Mouse (Mus musculus) intestine, postnatal 0 days (tissue): Measurements from ENCODE around the gene Ifitm10. TPM values are rescaled to one million over a fixed set of nuclear protein-coding genes. Genes with fewer than 3 reads are reported as not detected.

Experiments used
- ATAC-seq: fragments of 200-750 bp; cut with Nextera tagmentation; 2 replicates; pipeline ENCODE4 v1.8.0; 2017; ENCODE audit warnings: mild to moderate bottlenecking, moderate TSS enrichment, moderate library complexity
- H3K27ac ChIP-seq: fragments of 300-500 bp; sonication (generic); 2 replicates; pipeline ENCODE4 v1.5.1; 2014; ENCODE audit warnings: mild to moderate bottlenecking, low read depth, low read length, moderate library complexity
- H3K27me3 ChIP-seq: fragments of 300-500 bp; sonication (generic); replicated peaks from 2 replicates; pipeline ENCODE4 v1.6.1; 2014; ENCODE audit warnings: low read length, mixed read lengths; ENCODE audit not compliant: control insufficient read depth, insufficient read depth
- H3K36me3 ChIP-seq: fragments of 300-500 bp; sonication (generic); 2 replicates; pipeline ENCODE4 v1.6.1; 2014; ENCODE audit warnings: mild to moderate bottlenecking, moderate library complexity; ENCODE audit not compliant: control insufficient read depth, insufficient read depth
- H3K4me1 ChIP-seq: fragments of 300-500 bp; sonication (generic); replicated peaks from 2 replicates; pipeline ENCODE4 v1.6.1; 2014; ENCODE audit warnings: antibody characterized with exemption, low read length, mixed read lengths; ENCODE audit not compliant: control insufficient read depth, insufficient read depth
- H3K4me2 ChIP-seq: fragments of 300-500 bp; sonication (generic); replicated peaks from 2 replicates; pipeline ENCODE4 v1.6.1; 2014; ENCODE audit warnings: low read depth, mild to moderate bottlenecking, moderate library complexity
- H3K4me3 ChIP-seq: fragments of 300-500 bp; sonication (generic); 2 replicates; pipeline ENCODE4 v1.5.1; 2014; ENCODE audit warnings: low read depth, low read length
- H3K9ac ChIP-seq: fragments of 300-500 bp; sonication (generic); 2 replicates; pipeline ENCODE4 v1.6.1; 2014; ENCODE audit warnings: mild to moderate bottlenecking, low read depth, low read length
- H3K9me3 ChIP-seq: fragments of 300-500 bp; sonication (generic); 2 replicates; pipeline ENCODE4 v1.6.1; 2016; ENCODE audit warnings: mixed run types; ENCODE audit not compliant: control insufficient read depth
- CTCF ChIP-seq: sonication (generic); IDR thresholded peaks from 2 replicates; pipeline ENCODE4 v1.5.1; 2016; ENCODE audit warnings: low read depth, mild to moderate bottlenecking, control low read depth, antibody characterized with exemption, moderate library complexity
- whole genome bisulfite sequencing: fragments of 180-500 bp; shearing (Covaris S2); extraction: QIAGEN DNeasy Blood & Tissue Kit; methylation state at CpG from one replicate; pipeline ENCODE4 v1.1.7; 2014; 5-methylcytosine and 5-hydroxymethylcytosine counted together
- polyA plus RNA-seq: library from polyadenylated mRNA; unstranded; fragments of >200 nt; fragmentation: Nextera tagmentation; extraction: Ambion mirVana; gene quantifications from 2 replicates; pipeline ENCODE4 v1.2.1, GENCODE M21; 2015

Gene Ifitm10
- polyA plus RNA-seq, 1 experiment from 2014 or later, result 1.6 TPM

DNA sequence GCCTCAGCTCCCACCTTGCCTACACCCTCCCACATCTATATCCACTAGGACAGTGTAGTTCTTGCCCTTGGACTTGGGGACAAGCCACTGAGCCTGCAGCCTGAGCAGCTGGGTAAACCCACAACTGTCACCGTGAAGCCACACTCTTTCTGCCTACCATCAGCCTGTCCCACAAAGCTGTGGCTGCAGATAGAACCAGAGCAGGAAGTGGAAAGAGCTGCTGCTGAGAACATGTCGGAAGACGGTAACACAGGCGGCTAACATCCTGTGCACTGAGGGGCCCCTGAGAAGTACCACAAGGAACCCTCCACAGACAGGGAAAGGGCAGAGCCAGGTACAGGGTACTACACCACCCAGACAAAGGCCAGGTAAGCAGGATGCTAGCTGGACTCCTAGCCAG is 7.6 kb upstream of the Ifitm10 start:
- 86% methylated on average over 4 of the region's 4 CpGs for whole genome bisulfite sequencing
- ATAC-seq, result no peak

DNA sequence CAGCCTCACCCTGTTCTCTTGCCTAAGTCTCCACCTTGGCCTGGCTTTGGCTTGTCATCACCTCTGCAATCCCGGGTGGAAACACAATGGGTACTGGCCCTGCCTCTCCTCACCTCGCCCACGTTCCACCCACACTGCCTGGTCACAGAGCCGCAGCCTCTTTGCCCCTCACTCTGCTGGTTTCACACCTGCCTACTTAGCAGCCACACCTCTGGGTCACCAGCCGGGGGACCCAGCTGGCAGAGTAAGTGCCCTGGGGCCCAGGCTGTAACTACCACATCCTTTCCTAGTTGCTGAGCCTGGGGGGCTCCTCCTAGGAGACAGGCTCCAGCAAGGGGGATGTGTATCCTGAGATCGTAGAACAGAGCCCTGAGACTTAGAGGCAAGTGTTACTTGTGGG is 5.6 kb upstream of the Ifitm10 start:
- H3K9me3 ChIP-seq, result no peaks in the 10 kb centered on the region
- ATAC-seq, result no peak
- H3K4me3 ChIP-seq, result no peak overlapping the region
- H3K27me3 ChIP-seq, result no peaks in the 10 kb centered on the region
- WGBS, result 81% methylated on average over 6 of the region's 6 CpGs
- H3K4me2 ChIP-seq, result no peak overlapping the region
- no peaks in the 10 kb centered on the region for H3K4me1 ChIP-seq
- H3K27ac ChIP-seq, result no peak overlapping the region
- TF ChIP-seq CTCF, result no peak
- no peak overlapping the region for H3K9ac ChIP-seq
- peaks cover 86% of the 10 kb centered on the region for H3K36me3 ChIP-seq

More for the DNA sequence above, 7.6 kb upstream of the Ifitm10 start:
- no peak overlapping the region for H3K9ac ChIP-seq
- no peak overlapping the region for H3K4me2 ChIP-seq
- H3K27me3 ChIP-seq, result no peaks in the 10 kb centered on the region
- no peaks in the 10 kb centered on the region for H3K9me3 ChIP-seq
- TF ChIP-seq CTCF, result no peak
- H3K27ac ChIP-seq, result peak overlapping the region; percentile 28; the same call in 1 of the 2 replicates
- H3K4me3 ChIP-seq, result no peak overlapping the region
- H3K36me3 ChIP-seq, result peaks cover 93% of the 10 kb centered on the region
- H3K4me1 ChIP-seq, result peaks cover 4% of the 10 kb centered on the region; the same call in 1 of the 2 replicates

DNA sequence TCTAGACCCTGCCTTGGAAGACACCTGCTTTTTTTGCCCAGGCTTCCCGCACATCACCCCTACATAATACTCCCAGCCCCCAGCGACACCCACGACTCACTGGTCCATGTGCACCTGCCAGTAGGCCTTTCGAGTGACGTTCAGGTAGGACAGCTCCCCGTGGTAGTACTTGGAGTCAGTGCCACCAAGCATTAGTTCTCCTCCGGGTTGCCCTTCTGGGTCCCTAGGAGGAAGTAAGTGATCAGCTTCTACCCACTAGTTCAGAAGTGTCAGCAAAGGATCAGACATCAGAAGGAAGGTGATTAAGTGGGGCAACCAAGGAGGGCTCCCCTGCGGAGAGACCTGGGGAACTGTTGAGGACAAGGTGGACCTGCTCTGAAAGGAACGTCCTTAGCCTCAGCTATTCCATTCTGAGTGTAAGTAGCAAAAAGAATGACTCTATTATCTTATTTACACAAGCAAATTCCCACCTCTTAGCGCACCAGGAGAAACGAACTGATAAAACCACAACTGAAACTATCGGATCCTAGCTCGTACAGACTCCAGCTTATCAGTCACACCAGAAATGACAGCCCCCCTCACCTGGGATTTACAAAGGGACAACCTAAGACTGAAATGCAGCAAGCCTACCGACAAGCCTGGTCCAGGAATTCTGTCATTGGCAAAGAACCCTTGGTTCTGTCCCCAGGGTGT is 3.8 kb upstream of the Ifitm10 start:
- peaks cover 68% of the 10 kb centered on the region for H3K36me3 ChIP-seq
- no peaks in the 10 kb centered on the region for H3K9me3 ChIP-seq
- TF ChIP-seq CTCF, result no peak
- H3K4me3 ChIP-seq, result no peak overlapping the region
- no peak overlapping the region for H3K9ac ChIP-seq
- no peaks in the 10 kb centered on the region for H3K4me1 ChIP-seq
- 61% methylated on average over 14 of the region's 14 CpGs for WGBS
- no peak overlapping the region for H3K27ac ChIP-seq
- no peak overlapping the region for H3K4me2 ChIP-seq
- peaks cover 9% of the 10 kb centered on the region for H3K27me3 ChIP-seq
- no peak for ATAC-seq

DNA sequence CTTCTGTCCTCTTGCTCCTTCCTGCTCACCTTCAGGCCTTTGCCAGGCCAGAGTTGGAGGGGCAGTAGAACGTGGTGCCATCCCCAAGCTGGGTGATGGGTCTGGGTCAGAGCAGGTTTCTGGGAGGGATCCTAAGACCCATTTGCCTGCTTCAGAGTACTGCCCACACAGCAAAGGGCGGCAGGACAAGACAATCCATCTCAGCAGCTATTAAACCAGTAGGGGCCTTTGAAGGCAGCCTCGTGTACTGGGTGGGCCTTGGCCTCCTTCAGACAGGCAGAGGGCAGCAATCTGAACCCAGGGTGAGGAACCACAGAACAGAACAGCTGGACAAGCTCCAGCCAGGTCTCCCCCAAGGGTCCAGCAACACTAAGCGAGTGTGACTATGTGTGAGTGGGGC is 2.5 kb upstream of the Ifitm10 start:
- no peak for ATAC-seq
- no peak overlapping the region for H3K4me2 ChIP-seq
- H3K9me3 ChIP-seq, result no peaks in the 10 kb centered on the region
- H3K36me3 ChIP-seq, result peaks cover 55% of the 10 kb centered on the region
- WGBS, result 80% methylated on average over 4 of the region's 4 CpGs
- no peaks in the 10 kb centered on the region for H3K4me1 ChIP-seq
- no peak overlapping the region for H3K9ac ChIP-seq
- H3K27ac ChIP-seq, result no peak overlapping the region
- no peak for TF ChIP-seq CTCF
- H3K27me3 ChIP-seq, result peaks cover 22% of the 10 kb centered on the region
- H3K4me3 ChIP-seq, result no peak overlapping the region

DNA sequence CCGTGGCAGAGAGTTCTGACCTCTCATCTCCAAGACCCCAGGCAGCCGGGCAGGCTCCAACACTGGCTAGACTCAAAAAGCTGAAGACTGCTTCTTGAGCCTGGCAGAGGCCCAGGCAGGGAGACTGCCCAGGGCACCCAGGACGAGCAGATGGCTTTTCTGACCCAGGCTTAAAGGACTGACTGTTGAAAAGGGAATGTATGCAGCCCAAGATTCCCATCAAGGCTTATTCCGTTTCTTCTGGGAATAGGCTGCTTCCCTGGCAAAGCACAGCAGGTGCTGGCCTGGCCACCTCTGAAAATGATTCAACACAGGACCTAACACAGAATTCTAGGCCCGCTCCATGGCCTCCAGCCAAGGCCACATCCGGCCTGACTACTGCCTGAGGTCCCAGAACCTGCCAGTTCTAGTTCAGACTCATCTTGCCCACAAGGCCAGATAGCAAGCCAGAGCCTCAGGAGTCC is 1.7 kb upstream of the Ifitm10 start:
- no peak overlapping the region for H3K4me2 ChIP-seq
- no peak for TF ChIP-seq CTCF
- ATAC-seq, result no peak
- no peak overlapping the region for H3K9ac ChIP-seq
- H3K27me3 ChIP-seq, result peaks cover 29% of the 10 kb centered on the region
- H3K4me1 ChIP-seq, result no peaks in the 10 kb centered on the region
- 81% methylated on average over 6 of the region's 6 CpGs for WGBS
- no peak overlapping the region for H3K4me3 ChIP-seq
- peaks cover 47% of the 10 kb centered on the region for H3K36me3 ChIP-seq
- no peak overlapping the region for H3K27ac ChIP-seq
- H3K9me3 ChIP-seq, result no peaks in the 10 kb centered on the region

DNA sequence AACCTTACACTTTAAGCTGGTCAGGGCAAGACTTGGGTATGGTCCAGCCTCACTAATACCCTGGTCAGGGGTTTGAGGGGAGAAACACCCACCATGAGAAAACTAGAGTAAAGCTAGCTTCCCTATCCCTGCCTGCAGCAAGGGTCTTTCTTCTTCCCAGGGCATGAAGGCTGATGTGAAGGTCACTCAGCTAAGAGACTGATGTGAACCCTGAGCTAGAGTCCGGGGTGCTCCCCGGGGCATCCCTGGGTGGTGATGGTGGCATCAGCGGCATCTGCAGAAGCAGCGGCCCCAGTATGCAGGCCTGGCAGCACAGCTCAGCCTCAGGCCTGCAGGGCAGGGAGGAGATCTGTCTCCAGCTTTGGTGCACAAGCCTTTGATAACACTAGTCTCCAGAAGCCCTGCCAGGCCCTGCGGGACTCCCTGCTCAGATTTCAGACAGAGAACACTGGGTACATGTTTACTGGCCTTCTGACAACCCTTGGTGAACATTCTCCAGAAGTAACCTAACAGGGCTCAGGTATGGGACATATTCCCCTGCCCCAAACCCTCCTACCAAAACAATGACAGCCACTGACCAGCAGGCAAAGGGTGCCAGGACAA is 961 bp upstream of the Ifitm10 start:
- Histone ChIP-seq H3K4me1 (no peaks in the 10 kb centered on the region), H3K9me3 (no peaks in the 10 kb centered on the region), H3K9ac (no peak overlapping the region), H3K27me3 (peaks cover 29% of the 10 kb centered on the region), H3K4me3 (no peak overlapping the region), H3K4me2 (no peak overlapping the region), H3K27ac (no peak overlapping the region), H3K36me3 (peaks cover 40% of the 10 kb centered on the region)
- 88% methylated on average over 5 of the region's 5 CpGs for WGBS
- ATAC-seq, result no peak
- no peak for TF ChIP-seq CTCF
